Mouse (Mus musculus) left cerebral cortex, adult 8-10 months (tissue): Measurements from ENCODE around the gene Slc25a40. TPM values are rescaled to one million over a fixed set of nuclear protein-coding genes. Genes with fewer than 3 reads are reported as not detected.

Experiments
- DNase-seq, 2 experiments: peaks; one replicate each; pipeline ENCODE4 v3.0.0; 2022; ENCODE audit warnings: low spot score in 2 of 2
- total RNA-seq, 4 experiments: library from RNA; stranded (reverse); gene quantifications; 2 replicates each; pipeline ENCODE4 v1.2.4; 2022

The Slc25a40 gene
- total RNA-seq, 4 experiments from 2014 or later: 11.7 to 15.2 (median 14.3) TPM

GRCm38 (mm10) chr5:8489471-8490110, 66.9 kb downstream of the Slc25a40 start:
- no peak for DNase-seq

- no peak for DNase-seq
Measured at GRCm38 (mm10) chr5:8491778-8492177, 69.1 kb downstream of the Slc25a40 start.

Other genes with a start within 250 kb of the Slc25a40 start
- gene Adam22, start 54.7 kb upstream of the Slc25a40 start, total RNA-seq: 100 to 1,000 TPM; 194 to 214 (median 206) TPM
- 1 to 10 TPM; 1.8 to 2.0 (median 1.9) TPM for gene Dbf4, start 134 bp upstream of the Slc25a40 start, total RNA-seq
- 10 to 100 TPM; 33.8 to 39.3 (median 37.0) TPM for gene Rundc3b, start 200.1 kb downstream of the Slc25a40 start, total RNA-seq
- 10 to 100 TPM; 20.3 to 21.4 (median 20.8) TPM for gene Abcb1a, start 237.2 kb downstream of the Slc25a40 start, total RNA-seq